Mouse (Mus musculus): Measurements from ENCODE around the gene Mgat5. TPM values are rescaled to one million over a fixed set of nuclear protein-coding genes. Genes with fewer than 3 reads are reported as not detected.

Mgat5 gene
- polyA plus RNA-seq, 1 experiment: 12.7 TPM

DNA sequence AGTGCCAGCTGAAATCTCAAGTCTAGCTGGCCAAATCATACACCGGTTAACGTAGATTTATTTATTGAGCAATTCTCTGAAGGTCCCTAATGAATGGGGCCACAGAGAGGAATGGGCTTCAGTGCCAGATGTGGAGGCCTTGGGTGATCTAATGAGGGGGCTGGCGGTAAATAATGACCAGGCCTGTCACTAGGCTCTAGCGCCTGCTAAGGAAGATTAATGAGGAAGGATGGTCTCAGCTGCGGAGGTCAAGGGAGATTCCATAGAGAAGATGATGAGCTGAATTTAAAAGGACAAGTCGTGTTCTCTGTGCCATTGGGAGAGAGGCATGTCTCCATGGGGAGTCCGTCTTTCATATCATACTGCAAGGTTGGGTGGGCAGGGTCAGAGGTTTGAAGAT, 178.3 kb downstream of the Mgat5 start:
- no peak for DNase-seq (ENCODE audit: low spot score)

DNA sequence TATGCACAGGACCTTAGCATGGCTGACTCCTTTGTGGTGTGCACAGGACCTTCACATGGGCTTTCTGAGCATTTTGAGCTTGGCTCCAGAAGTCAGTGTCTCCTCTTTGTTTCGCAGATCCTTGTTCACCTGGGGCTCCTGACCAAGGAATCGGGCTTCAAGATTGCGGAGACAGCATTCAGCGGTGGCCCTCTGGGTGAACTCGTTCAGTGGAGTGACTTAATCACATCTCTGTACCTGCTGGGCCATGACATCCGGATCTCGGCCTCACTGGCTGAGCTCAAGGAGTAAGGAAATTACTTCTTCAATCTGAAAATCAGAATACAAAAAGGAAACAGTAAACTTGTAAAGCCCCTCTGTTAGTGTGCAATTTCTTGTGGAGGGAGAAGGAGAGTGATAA, 182.4 kb downstream of the Mgat5 start:
- no peak for DNase-seq (ENCODE audit: low spot score)

DNA sequence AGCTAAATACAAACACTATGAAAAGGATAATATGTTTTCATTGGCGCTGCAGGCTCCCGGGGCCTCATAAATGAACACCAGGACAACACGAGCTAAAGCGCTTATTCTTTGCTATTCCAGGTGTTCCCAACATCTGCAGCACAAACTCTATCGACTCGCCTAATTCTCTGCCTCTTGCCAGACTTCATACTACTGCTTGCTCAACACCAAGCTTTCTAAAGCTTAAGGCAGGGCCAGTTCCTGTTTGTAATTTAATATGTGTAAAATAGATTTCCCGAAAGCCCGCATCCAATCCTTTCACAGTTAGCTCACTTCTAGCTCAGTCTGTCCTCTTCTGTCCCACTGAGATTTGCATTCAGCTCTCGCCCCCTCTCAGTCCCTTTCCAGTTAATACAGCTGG, 182.8 kb downstream of the Mgat5 start:
- no peak for DNase-seq (ENCODE audit: low spot score)

DNA sequence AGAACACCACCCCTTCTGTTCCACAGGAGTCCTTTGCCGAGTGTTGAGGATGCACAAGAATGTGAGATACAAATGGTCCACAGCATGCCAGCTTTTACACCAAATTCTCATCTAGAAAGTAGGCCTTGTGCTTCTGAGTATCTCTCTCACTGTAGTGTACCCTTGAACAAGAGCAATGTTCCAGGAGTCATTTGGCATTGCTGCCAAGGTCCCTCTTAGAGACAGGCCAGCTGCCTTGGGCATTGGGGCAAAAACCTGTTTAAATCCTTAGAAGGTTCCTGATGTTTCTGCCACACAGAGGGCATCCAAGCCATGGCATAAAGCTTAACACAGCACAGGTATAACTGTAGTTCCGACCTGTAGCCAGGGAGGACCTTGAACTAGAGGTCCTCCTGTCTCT, 189.9 kb downstream of the Mgat5 start:
- DNase-seq (ENCODE audit: low spot score): no peak

DNA sequence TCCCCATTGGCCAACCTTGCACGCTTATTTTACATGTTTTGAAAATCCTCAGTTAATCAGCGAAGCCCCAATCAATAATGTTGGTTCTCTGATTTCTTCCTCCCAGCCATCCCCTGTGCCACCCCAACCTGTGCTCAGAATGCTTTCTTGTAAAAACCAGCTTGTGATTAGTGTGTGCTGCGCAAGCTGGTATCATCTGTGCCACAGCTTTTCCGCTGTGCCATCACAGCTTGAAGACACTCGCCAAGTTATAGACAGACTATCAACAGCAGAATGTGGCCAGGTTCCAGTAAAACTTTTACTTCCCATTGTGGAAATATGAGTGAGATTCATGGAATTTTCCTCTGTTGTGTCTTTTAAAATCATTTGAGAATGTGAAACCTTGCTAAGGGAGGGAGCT, 190.9 kb downstream of the Mgat5 start:
- no peak for DNase-seq (ENCODE audit: low spot score)

DNA sequence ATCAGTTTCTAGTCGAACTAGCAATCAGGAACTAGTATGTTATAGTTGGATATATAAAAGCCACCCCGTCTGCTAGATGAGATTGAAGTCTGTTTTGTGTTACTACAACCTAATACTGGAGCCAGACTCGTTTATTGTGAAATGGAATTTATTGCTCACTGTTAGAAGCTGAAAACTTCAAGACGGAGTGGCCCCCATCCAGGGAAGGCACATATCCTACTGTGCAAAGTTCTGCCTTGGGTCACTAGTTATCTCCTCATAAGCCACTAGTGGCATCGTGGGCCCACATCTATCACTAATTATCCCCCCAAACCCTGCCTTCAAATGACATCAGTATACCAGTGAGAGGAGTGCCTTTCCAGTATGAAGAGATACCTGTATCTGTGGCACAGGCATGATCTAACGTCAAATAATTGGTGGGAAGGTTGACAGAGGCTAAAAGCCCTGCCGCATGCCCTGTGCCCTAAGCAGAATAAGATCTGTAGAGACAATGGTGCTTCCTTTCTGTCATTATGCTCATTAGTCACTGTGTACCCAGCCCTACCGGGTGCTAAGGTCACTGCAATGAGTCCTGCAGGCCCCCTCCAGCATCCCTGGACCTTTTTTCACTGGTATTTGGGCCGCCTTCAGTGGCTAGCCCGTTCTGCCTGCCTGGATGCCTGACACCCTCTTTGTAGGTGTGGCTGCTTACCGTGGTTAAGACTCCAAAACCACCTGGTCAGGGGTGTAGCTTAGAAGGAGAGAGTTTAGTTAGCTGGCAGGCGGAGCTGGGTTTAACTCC, 191.9 kb downstream of the Mgat5 start:
- DNase-seq (ENCODE audit: low spot score): no peak

DNA sequence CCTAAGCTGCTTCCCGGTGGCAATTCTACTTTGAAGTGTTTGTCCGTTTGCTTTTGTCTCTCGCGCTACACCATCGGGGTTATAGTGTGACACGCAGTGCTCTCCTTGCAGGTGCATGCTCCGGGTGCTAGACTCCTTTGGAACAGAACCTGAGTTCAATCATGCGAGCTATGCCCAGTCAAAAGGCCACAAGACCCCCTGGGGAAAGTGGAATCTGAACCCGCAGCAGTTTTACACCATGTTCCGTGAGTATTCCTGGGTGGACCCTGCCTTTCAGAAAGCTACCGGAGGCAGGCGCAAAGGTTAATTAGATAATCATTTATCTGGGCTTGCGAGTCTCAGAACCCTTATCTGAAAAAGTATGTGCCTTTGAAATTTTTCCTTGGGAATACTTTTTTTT, 192.6 kb downstream of the Mgat5 start:
- DNase-seq (ENCODE audit: low spot score): no peak

DNA sequence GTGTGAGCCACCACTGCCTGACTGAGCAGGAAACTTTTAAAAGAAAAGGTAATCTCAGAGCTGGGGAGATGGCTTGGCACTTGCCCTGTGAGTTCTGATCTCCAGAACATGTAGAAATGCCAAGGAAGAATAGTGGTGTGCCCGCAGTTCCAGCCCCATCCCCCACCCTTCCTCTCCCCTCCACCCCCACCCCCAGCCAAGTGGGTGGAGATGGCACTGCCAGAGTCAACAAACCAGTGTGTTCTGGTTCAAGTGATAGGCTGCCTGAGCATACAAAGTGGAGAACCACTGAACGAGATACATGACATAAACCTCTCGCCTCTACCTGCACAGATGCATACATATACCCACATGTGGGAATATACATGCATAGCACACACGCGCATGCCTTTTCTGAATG, 193.4 kb downstream of the Mgat5 start:
- DNase-seq (ENCODE audit: low spot score): no peak

DNA sequence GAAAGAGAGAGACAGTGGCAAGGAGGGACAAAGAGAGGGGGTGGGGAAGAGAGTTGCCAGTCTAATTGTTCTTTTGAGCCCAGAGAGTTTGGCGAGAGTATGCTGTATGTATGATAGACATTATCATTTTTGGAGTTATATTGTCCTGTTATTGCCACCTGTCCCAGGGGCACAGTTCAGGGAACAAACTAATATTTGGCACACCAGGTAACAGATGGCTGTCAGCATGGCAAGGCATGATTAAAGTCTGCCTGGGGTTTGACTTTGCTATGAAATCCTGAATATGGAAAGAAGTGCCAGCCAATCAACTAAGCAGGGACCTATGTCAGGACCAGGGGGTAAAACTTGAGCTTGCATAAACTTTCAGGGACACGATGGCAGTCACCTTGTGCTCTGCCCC, 195.4 kb downstream of the Mgat5 start:
- DNase-seq (ENCODE audit: low spot score): no peak

DNA sequence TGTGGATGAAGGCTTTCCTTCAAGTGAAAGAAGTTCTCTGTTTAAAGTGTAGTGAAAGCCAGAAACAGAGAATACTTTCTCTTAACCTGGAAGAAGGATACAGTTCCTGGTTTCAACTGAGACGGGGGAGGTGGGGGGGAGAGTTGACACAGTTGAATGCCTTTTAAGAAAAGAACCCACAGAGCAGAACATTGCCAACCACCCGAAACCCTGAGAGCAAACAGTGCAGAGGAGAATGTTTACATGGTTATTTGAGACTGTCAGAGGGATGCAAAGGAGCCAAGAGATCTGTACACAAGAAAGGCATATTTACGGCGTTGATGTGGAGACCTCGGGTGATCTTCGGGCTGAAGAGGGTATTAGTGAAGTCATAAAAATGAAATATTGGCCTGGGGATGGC, 195.9 kb downstream of the Mgat5 start:
- DNase-seq (ENCODE audit: low spot score): no peak

DNA sequence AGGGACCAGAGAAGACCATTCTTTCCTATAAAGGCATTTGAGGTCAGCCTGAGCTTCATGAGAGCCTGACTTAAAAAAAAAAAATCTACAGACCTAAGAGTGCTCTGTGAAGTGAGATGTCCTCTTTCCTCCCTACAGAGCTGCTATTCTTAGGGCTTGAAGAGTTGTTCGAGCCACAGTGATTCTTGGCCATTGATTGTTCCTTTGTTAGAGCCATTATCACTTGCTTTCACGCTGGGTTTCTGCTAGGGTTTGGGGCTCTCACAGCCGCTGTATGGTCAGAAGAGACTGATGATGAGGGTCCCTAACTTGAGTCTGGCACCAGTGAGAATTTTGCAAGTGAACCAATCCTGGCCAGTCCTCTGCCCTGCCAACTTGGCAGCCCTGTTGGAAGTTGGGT, 199.8 kb downstream of the Mgat5 start:
- no peak for DNase-seq (ENCODE audit: low spot score)

DNA sequence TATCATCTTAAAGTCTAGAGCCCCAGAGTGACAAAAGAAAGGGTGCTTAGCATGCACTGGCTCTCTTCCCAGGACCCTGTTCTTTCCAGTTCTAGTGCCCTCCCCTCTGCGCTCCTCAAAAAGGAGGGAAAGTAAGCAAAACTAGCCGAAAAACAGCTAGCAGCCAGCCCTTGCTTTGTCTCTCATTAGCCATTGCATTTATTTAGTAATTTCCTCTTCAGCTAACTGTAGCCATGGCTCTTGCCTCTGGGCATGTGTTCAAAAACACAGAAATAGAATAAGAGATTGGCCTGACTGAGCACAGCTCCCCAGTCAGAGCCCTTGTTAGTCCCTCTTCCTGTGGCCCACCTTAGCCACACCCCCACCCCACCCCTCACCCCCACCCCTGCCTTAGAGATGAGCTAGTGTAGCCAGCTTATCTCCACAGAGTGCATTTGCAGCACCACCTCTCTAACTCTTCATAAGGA, 204.2 kb downstream of the Mgat5 start:
- DNase-seq (ENCODE audit: low spot score): no peak

DNA sequence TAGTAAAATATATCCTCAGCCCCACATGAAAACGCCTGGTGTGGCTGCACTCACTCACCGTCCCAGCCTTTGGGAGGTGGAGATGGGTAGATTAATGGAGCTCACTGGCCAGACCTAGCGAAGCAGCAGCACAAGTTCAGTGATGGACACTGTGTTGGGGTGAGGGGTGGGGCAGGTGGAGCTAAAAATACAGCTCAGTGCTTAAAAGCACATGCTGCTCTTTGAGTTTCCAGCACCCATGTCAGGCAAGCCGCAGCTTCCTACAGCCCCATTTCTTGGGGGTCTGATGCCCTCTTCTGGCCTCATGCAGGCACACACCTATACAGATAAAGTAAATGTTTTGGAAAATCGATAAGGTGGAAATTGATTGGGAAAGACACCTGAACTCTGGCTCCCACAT, 204.7 kb downstream of the Mgat5 start:
- DNase-seq (ENCODE audit: low spot score): no peak

DNA sequence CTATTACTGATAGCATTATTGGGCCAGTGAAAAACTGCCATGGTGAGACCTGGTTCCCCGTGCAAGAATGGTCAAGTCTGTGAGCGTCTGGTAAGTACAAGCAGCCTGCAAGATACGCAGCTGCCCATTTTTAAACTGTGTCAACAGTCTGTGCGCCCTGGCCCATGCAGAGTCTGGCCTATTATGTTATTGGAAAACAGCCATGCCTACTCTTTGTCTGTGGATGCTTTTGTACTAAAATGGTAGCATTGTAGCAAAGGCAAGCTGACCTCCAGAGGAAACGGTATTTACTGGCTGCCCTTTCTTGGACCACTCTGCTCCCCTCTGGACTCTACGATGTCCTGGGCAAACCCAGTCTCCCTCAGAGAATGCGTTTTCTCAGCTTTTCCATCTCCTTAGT, 209.7 kb downstream of the Mgat5 start:
- no peak for DNase-seq (ENCODE audit: low spot score)

DNA sequence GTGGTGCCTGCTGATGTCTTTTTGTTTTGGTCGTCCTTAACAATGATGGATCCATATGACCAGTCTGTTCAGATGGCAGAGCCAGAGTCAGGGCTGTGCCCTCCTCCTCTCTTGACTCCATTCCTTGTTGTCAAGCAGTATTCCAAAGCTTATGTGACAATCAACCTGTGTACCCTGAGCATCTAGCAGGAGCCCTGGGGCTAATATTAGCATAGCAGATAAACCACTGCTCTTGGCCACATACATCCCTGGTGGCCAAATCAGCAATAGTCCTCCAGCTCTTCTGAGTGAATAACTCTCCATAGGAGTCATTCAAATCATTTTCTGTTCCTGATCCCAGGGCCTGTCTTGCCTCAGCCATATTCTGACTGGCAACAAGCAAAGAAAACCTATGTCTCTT, 211.1 kb downstream of the Mgat5 start:
- DNase-seq (ENCODE audit: low spot score): no peak

DNA sequence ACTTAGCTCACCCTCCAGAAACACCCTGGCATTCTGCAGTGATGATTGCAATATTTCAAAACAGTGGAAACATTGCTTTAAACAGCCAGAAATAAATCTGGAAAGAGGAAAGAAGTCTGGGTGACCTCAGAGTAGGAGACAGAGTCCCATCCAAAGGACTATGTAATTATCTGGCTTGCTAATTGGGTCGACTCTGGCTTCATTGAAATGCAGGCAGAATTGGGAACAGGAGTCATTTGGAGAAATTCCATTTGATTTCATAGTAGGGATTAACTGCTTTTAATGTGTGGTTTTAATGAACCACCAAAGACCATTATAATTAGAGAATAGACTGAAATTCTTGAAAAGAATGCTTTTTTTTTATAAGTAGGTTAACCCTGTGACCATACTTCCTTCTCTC, 212.2 kb downstream of the Mgat5 start:
- no peak for DNase-seq (ENCODE audit: low spot score)

DNA sequence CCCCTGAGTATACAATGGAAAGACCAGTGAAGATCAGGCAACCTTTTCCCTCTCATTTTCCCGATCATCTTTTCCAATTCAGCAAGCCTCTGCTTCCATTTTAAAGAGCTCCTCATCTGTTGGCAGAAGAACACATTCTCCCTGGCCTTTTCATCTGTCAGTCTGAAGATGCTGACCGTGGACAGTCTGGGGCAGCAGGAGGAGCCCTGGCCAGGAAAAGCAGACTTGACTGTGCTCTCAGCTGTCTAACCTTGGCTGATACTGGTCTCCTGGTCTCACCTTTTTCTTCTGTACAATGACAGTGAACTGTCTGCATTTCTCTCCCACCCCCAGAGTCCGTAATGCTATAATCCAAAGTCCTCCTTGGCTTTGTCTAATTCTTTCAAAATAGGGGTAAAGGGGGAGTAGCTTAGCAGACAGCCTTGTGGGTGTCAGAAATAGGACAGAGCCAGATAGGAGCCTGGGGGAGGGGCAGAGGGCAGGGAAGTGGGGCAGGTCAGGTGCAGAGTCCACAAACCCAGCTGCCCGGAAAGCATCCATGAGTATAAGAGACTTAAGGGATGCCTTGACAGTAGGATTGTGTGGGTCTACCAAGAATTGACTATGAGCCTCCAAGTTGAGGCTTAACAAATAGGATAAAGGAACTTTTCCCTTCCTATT, 214.2 kb downstream of the Mgat5 start:
- no peak for DNase-seq (ENCODE audit: low spot score)

DNA sequence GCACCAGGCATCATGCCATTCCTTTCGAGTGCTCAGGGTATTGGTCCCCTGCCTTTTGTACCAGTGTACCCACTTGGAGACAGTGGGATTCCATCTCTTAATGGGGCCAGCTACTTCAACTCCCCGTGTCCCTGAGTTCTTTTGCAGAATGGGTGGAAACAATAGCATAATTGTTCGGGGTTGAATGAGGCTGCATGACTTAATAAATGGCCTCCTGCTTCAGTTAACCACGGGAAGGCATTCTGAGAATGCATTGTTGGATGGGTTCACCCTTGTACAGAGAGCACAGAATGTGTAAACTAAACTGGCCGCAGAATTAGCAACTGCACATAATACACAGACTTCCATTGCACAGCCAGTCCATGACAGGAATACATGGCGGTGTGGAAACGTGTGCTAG, 214.8 kb downstream of the Mgat5 start:
- DNase-seq (ENCODE audit: low spot score): no peak

DNA sequence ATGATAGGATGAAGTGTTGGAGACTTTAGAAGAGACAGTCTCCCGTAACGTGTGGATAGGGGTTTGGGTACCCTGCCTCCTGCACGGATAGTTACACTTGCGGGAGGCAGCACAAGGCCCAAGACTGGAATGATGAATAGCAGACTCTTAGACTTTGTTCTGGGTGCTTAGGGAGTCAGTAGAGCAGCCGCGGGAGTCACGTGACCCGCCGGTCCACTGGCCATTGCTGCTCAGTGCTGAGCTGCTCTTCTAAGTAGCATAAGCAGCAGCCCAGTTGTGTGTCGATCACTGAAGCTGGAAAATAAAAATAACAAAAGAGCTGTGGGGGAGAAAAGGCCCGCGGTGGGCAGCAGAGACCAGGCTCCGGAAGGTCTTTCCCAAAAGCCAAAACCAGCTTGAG, 215.6 kb downstream of the Mgat5 start:
- DNase-seq (ENCODE audit: low spot score): no peak

DNA sequence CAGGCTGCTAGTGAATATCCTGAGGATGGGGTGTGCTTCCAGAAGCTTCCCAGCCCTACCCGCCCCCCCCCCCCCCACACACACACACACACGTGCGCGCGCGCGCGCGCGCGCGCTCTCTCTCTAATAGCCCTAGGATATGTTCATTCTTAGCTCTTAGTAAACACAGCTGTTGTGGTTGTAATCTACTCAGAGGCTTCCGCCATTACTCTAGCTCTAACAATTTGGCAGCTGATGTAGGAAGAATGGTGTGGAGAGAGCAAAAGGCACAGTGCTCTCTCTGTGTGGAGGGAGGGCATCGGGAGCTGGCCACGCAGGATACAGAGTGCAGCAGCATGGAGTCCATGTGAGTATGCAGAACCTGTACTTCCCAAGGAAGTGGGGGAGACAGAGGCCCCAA, 216.0 kb downstream of the Mgat5 start:
- no peak for DNase-seq (ENCODE audit: low spot score)

DNA sequence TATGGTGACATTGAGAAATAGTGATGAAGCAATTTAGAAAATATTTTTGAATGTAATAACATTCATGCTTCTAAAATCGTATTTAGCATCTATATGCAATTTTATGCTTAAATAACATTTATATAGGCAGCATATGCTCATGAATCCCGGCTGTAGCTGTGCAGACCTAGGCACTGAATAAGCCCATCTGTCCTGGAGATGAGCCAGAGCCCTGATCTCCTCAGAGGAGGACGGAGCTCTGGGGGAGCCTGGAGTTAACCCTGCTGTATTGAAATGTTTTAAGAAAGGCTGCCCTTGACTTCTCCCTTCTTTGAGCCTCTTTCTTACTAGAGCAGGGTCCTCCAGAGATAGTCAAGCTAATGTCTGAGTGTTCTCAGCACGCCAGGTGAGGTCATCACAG, 217.8 kb downstream of the Mgat5 start:
- DNase-seq (ENCODE audit: low spot score): no peak

DNA sequence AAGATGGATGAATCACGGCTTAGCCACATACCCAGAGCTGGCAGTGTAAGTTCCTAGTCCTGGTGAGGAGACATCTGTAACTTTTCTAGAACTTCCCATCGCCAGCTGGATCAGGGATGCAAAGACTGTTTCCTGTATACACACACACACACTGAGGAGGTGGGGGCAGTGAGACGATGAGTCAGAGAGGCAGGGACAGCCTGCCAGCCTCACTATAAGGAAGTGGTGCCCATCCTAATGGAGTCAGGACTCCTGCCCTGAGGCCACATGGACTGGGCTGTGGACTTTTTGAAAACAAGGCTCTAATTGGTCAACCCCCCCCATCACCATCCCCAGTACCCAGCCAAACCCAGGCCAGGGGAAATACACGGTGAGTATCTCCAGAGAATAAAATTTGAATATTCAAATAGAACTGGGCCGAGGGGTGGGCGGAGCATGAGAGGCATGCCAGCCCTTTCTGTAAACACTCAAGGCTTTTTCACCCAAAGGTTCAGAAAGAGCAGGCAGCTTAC, 220.3 kb downstream of the Mgat5 start:
- DNase-seq (ENCODE audit: low spot score): no peak

DNA sequence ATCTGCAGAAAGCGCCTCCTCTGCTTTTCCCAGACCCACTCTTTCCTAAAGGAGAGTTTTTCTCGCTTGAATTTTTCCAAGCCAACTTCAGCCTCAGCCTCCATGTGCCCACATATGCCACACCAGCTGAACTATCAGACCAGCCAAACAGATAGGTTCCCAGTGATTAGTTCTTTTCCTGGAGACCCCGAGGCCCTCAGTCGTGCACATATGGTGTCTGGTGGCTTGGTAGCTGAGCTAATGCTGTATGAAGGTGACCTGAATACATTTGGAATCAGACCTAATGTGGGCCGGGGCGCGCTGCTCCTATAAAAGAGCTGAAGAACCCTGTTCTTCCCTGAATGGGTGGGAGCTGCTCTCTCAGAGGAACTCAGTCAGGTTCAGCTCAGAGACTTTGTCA, 225.5 kb downstream of the Mgat5 start:
- DNase-seq (ENCODE audit: low spot score): no peak

DNA sequence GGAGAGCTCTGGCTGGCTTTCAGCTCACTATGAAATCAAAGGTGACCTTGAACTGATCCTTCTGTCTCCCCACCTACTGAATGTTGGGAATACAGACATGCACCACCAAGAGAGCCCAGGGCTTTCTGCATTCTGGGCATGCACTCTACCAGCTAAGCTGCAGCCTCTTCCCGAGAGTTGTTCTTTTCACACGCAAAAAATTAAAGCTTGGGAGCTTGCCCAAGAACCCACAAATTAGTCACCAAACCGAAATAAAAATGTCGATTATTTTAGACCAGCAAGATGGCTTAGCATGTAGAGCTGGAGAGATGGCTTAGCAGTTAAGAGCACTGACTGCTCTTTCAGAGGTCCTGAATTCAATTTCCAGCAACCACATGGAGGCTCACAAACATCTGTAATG, 230.0 kb downstream of the Mgat5 start:
- DNase-seq (ENCODE audit: low spot score): no peak

Data from urinary bladder, adult 2 months (tissue).